Comparison of ENCODE assay signal across 8 mouse cellular contexts in the genomic region with DNA sequence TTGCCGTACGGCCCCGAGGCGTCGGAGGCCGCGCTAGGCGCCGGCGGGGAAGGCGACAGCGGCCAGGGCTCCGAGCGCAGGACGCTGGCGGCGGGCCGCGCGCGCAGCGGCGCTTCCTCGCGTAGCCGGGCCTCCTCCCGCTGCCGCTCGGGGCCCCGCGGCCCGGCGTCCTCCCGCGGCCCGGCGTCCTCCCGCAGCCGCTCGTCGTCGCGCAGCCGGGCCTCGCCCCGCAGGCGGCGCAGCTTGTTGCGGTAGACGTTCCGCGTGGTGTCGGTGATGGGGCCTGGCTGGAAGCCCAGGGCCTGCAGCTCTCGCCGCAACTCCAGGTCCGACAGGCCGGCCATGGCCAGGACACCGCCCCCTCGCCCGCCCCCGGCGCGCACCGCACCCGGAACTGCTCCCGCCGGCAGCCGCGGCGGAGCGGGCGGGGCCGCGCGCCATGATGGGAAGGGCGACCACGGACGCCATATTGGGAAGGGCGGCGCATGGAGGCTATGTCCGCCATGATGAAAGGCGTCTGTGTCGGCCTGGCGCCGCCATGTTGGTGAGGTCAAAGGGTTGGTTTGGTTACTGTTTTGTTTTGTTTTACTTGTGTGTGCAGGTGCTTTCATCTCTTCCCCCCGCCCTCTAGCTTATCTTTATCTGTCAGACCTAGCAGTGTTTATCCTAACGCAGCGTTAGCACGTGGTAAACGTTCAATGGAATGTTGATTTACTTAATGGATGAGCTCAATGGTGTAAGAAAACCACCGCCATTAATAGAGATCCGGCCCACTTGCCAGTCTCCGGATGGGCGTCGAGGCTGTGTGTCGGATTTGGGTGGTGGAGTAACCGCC. TPM values are rescaled to one million over a fixed set of nuclear protein-coding genes. Genes with fewer than 3 reads are reported as not detected.
A peak's percentile ranks its signal among the peaks of the same experiment; 100 is the strongest.
DNase-seq lines count a peak whose midpoint lies in the region; ATAC-seq lines count a peak whose summit lies in the region.

A gene (minus strand): TSS at position 395 of the 835 bp plus-strand sequence.

- H3K9me3 ChIP-seq in hindbrain, embryonic 10.5 days = no peaks in the 10 kb centered on the region

- DNase-seq in MN1 (ENCODE audit: low spot score) = peak; percentile 97
- DNase-seq in cerebellum, adult 9-10 months = peak; percentile 96
- DNase-seq in hindbrain, embryonic 10.5 days (ENCODE audit: low spot score) = peak; percentile 93
- peak; percentile 95 to 97 for DNase-seq in layer of hippocampus, postnatal 10 days (ENCODE audit: low spot score in 2 of 2)
- peak; percentile 98 for DNase-seq in lung, postnatal 10 days
- peak; percentile 97 for DNase-seq in ovary, postnatal 36 days (ENCODE audit: low spot score)
- DNase-seq in thymus, postnatal 25 days = peak; percentile 97

- ATAC-seq in frontal cortex, adult (ENCODE audit: low TSS enrichment) = peak; percentile 90

- peaks cover 44% of the 10 kb centered on the region for H3K4me1 ChIP-seq in hindbrain, embryonic 10.5 days (replicated peaks)

- 4% methylated on average over 97 of the region's 97 CpGs for WGBS in hindbrain, embryonic 10.5 days

- H3K4me3 ChIP-seq in hindbrain, embryonic 10.5 days = peak within 1 kb of the TSS; percentile 93

- peak within 1 kb of the TSS; percentile 97 for H3K27ac ChIP-seq in hindbrain, embryonic 10.5 days

- peaks cover 33% of the 10 kb centered on the region for H3K36me3 ChIP-seq in hindbrain, embryonic 10.5 days

- peaks cover 4% of the 10 kb centered on the region; the same call in 1 of the 2 replicates for H3K27me3 ChIP-seq in hindbrain, embryonic 10.5 days (ENCODE audit: insufficient read depth, poor library complexity, severe bottlenecking)

RNA-seq across cellular contexts. Expression of the gene that starts here (rescaled TPM):
- polyA plus RNA-seq in hindbrain, embryonic 10.5 days (2016; fragmentation: Nextera tagmentation; extraction: Ambion mirVana) = 19.0 and 30.0 TPM in 2 replicates
- total RNA-seq in layer of hippocampus, postnatal 10 days (2021) = 10 to 100 TPM; 48.4 to 56.2 TPM

Comparison
In these comparisons a context has a peak if more than half of its experiments do, and no peak if none do; other contexts are left out.
1. Peak in every context shown above with its lines: DNase-seq, ATAC-seq, H3K4me3 ChIP-seq and H3K27ac ChIP-seq.